Mouse (Mus musculus): ENCODE data around the gene Dnah17. TPM values are rescaled to one million over a fixed set of nuclear protein-coding genes. Genes with fewer than 3 reads are reported as not detected.
A peak's percentile ranks its signal among the peaks of the same experiment; 100 is the strongest.

Dnah17 gene
- polyA plus RNA-seq, 1 experiment from 2014 or later, result 0.10 TPM

DNA sequence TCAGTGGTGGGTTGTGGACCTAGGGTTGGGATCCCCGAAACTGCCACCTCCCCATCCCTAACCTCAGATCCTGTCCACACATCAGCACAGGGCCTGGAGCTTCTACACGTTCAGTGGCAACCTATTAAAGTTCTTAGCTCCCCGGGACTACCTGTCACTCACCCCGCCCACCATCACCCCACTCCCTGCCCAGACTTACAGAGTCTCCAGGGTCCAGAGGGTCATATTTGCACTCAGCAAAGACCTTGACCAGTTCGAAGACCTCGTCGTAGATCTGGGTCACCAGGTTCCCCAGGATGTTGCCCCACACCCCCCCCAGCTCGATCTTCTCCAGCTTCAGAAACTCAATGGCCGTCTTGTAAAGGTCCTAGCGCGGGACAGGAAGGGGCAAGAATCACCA is 8.8 kb downstream of the Dnah17 start:
- Histone ChIP-seq H3K9ac (replicated peaks; ENCODE audit: low read depth) (no peak overlapping the region), H3K4me3 (ENCODE audit: low read depth, low read length) (no peak overlapping the region), H3K4me2 (replicated peaks; ENCODE audit: low read depth, low read length) (no peak overlapping the region), H3K36me3 (ENCODE audit: insufficient read depth, low read length) (no peaks in the 10 kb centered on the region), H3K27me3 (replicated peaks; ENCODE audit: insufficient read depth, low read length) (no peaks in the 10 kb centered on the region), H3K27ac (ENCODE audit: low read length) (no peak overlapping the region), H3K4me1 (ENCODE audit: insufficient read depth, low read depth, low read length) (no peaks in the 10 kb centered on the region), H3K9me3 (ENCODE audit: low read length) (no peaks in the 10 kb centered on the region)
- DNase-seq (ENCODE audit: low spot score) (no peak), ATAC-seq (no peak)
- 81% methylated on average over 11 of the region's 11 CpGs for WGBS
- no peak for TF ChIP-seq EP300 (IDR thresholded peaks at IDR 0.05)
- no peak for TF ChIP-seq CTCF (IDR thresholded peaks at IDR 0.05)

- TF ChIP-seq CTCF (IDR thresholded peaks at IDR 0.05) (no peak), EP300 (IDR thresholded peaks at IDR 0.05) (no peak)
- Histone ChIP-seq H3K36me3 (ENCODE audit: insufficient read depth, low read length) (no peaks in the 10 kb centered on the region), H3K9me3 (ENCODE audit: low read length) (no peaks in the 10 kb centered on the region), H3K9ac (replicated peaks; ENCODE audit: low read depth) (no peak overlapping the region), H3K4me1 (ENCODE audit: insufficient read depth, low read depth, low read length) (no peaks in the 10 kb centered on the region), H3K4me2 (replicated peaks; ENCODE audit: low read depth, low read length) (no peak overlapping the region), H3K27me3 (replicated peaks; ENCODE audit: insufficient read depth, low read length) (no peaks in the 10 kb centered on the region), H3K27ac (ENCODE audit: low read length) (no peak overlapping the region), H3K4me3 (ENCODE audit: low read depth, low read length) (no peak overlapping the region)
- ATAC-seq (no peak), DNase-seq (ENCODE audit: low spot score) (no peak)
- WGBS, result 42% methylated on average over 8 of the region's 8 CpGs
Observed at GRCm38 (mm10) chr11:118118777-118119176, 11.7 kb downstream of the Dnah17 start.

DNA sequence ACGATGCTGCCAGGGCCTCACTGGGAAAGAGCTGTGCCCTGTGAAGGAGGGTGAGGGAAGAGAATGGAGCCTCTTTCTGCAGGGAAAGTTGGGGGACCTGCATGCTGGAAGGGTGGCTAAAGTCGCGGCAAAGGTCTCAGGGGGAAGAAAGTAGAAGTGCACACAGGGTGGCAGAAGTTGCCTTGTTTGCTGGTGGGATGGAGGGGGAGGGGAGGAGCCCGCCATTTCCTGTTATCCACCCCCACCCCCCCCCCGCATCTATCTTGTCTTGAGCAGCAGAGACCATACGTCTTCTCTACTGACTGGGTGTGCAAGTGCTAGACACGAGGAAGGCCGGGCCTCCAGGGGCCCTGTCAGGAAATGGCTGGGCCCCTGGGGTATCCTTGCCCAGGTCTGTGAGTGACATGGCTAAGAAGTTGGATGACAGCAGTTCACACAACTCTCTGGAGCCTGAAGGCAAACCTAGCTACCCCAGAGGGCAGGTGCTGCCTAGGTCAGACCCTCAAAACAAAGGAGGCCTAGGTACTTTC is 15.8 kb downstream of the Dnah17 start:
- 54% methylated on average over 8 of the region's 8 CpGs for WGBS

GRCm38 (mm10) chr11:118113516-118114205 is 16.8 kb downstream of the Dnah17 start:
- Histone ChIP-seq H3K36me3 (ENCODE audit: insufficient read depth, low read length) (no peaks in the 10 kb centered on the region), H3K27ac (ENCODE audit: low read length) (no peak overlapping the region), H3K4me3 (ENCODE audit: low read depth, low read length) (no peak overlapping the region), H3K4me1 (ENCODE audit: insufficient read depth, low read depth, low read length) (no peaks in the 10 kb centered on the region), H3K4me2 (replicated peaks; ENCODE audit: low read depth, low read length) (no peak overlapping the region), H3K27me3 (replicated peaks; ENCODE audit: insufficient read depth, low read length) (no peaks in the 10 kb centered on the region), H3K9me3 (ENCODE audit: low read length) (no peaks in the 10 kb centered on the region), H3K9ac (replicated peaks; ENCODE audit: low read depth) (no peak overlapping the region)
- TF ChIP-seq CTCF (IDR thresholded peaks at IDR 0.05), result no peak
- no peak for TF ChIP-seq EP300 (IDR thresholded peaks at IDR 0.05)
- no peak for DNase-seq (ENCODE audit: low spot score)
- 64% methylated on average over 14 of the region's 14 CpGs for WGBS
- ATAC-seq, result no peak

More for the DNA sequence above, 15.8 kb downstream of the Dnah17 start:
- Histone ChIP-seq H3K27me3 (replicated peaks; ENCODE audit: insufficient read depth, low read length) (no peaks in the 10 kb centered on the region), H3K9me3 (ENCODE audit: low read length) (no peaks in the 10 kb centered on the region), H3K36me3 (ENCODE audit: insufficient read depth, low read length) (no peaks in the 10 kb centered on the region), H3K9ac (replicated peaks; ENCODE audit: low read depth) (no peak overlapping the region), H3K27ac (ENCODE audit: low read length) (no peak overlapping the region), H3K4me2 (replicated peaks; ENCODE audit: low read depth, low read length) (no peak overlapping the region), H3K4me3 (ENCODE audit: low read depth, low read length) (no peak overlapping the region), H3K4me1 (ENCODE audit: insufficient read depth, low read depth, low read length) (no peaks in the 10 kb centered on the region)
- ATAC-seq (no peak), DNase-seq (ENCODE audit: low spot score) (no peak)
- no peak for TF ChIP-seq EP300 (IDR thresholded peaks at IDR 0.05)
- no peak for TF ChIP-seq CTCF (IDR thresholded peaks at IDR 0.05)

DNA sequence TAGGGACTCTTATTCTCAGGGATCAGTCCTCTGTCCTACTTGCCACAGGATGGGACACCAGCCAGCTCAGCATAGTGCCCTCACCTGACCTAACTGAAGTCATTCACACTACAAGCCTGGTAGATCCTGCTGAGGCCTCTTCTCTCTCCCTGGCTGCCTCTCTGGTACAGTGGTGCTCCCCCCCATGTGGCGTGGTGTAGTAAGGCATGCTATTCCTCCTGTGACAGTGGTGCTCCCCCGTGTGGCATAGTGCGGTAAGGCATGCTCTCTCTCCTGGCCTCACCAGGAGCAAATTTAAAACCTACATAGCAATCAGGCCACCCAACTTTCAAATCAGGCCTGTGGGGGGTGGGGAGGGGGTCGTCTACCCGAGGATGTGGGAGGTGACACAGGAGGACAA is 26.4 kb downstream of the Dnah17 start:
- TF ChIP-seq CTCF (IDR thresholded peaks at IDR 0.05) (peak; percentile 100), EP300 (IDR thresholded peaks at IDR 0.05) (no peak)
- 9% methylated on average over 5 of the region's 5 CpGs for WGBS
- peak; percentile 93 for DNase-seq (ENCODE audit: low spot score)
- Histone ChIP-seq H3K9me3 (ENCODE audit: low read length) (no peaks in the 10 kb centered on the region), H3K4me3 (ENCODE audit: low read depth, low read length) (no peak overlapping the region), H3K4me1 (ENCODE audit: insufficient read depth, low read depth, low read length) (no peaks in the 10 kb centered on the region), H3K9ac (replicated peaks; ENCODE audit: low read depth) (no peak overlapping the region), H3K27ac (ENCODE audit: low read length) (no peak overlapping the region), H3K36me3 (ENCODE audit: insufficient read depth, low read length) (no peaks in the 10 kb centered on the region), H3K27me3 (replicated peaks; ENCODE audit: insufficient read depth, low read length) (no peaks in the 10 kb centered on the region), H3K4me2 (replicated peaks; ENCODE audit: low read depth, low read length) (no peak overlapping the region)
- ATAC-seq, result peak; percentile 84

GRCm38 (mm10) chr11:118103383-118103782 is 27.1 kb downstream of the Dnah17 start:
- TF ChIP-seq EP300 (IDR thresholded peaks at IDR 0.05) (no peak), CTCF (IDR thresholded peaks at IDR 0.05) (no peak)
- no peak overlapping the region for H3K4me2 ChIP-seq (replicated peaks; ENCODE audit: low read depth, low read length)
- H3K4me1 ChIP-seq (ENCODE audit: insufficient read depth, low read depth, low read length), result no peaks in the 10 kb centered on the region
- H3K9me3 ChIP-seq (ENCODE audit: low read length), result no peaks in the 10 kb centered on the region
- H3K36me3 ChIP-seq (ENCODE audit: insufficient read depth, low read length), result no peaks in the 10 kb centered on the region
- H3K27ac ChIP-seq (ENCODE audit: low read length), result no peak overlapping the region
- DNase-seq (ENCODE audit: low spot score), result no peak
- H3K4me3 ChIP-seq (ENCODE audit: low read depth, low read length), result no peak overlapping the region
- WGBS, result 85% methylated on average over 5 of the region's 5 CpGs
- ATAC-seq, result no peak
- no peaks in the 10 kb centered on the region for H3K27me3 ChIP-seq (replicated peaks; ENCODE audit: insufficient read depth, low read length)
- no peak overlapping the region for H3K9ac ChIP-seq (replicated peaks; ENCODE audit: low read depth)
